Mouse (Mus musculus) G1E (cell line): ENCODE data around the gene Brd4. TPM values are rescaled to one million over a fixed set of nuclear protein-coding genes. Genes with fewer than 3 reads are reported as not detected.
A peak's percentile ranks its signal among the peaks of the same experiment; 100 is the strongest.

Experiments
- ATAC-seq: 2 replicates; pipeline ENCODE4 v1.8.0; 2016; ENCODE audit warnings: mild to moderate bottlenecking; ENCODE audit not compliant: insufficient number of reproducible peaks, poor library complexity, low FRiP score, severe bottlenecking; ENCODE audit errors: extremely low read depth
- DNase-seq: peaks from one replicate; pipeline ENCODE4 v3.0.0; 2012; ENCODE audit warnings: low spot score
- H3K27me3 ChIP-seq: 2 replicates; pipeline ENCODE4 v1.6.1; 2012; ENCODE audit warnings: mild to moderate bottlenecking, low read length, inconsistent platforms; ENCODE audit not compliant: insufficient read depth
- H3K36me3 ChIP-seq: replicated peaks from 2 replicates; pipeline ENCODE3; 2012; ENCODE audit warnings: mild to moderate bottlenecking, inconsistent platforms
- H3K4me1 ChIP-seq: 2 replicates; pipeline ENCODE4 v1.6.1; 2012; ENCODE audit warnings: low read depth, low read length, inconsistent platforms, mixed read lengths; ENCODE audit not compliant: insufficient read depth
- H3K4me3 ChIP-seq: 2 replicates; pipeline ENCODE4 v1.5.1; 2012; ENCODE audit warnings: low read depth, mild to moderate bottlenecking, inconsistent platforms, low read length, moderate library complexity, mixed read lengths
- H3K9me3 ChIP-seq: replicated peaks from 2 replicates; pipeline ENCODE4 v1.6.1; 2012; ENCODE audit warnings: inconsistent platforms
- CTCF ChIP-seq: IDR thresholded peaks from 2 replicates; pipeline ENCODE4 v1.5.1; 2012; ENCODE audit warnings: low read depth, low read length, inconsistent platforms, mixed read lengths
- GATA1 ChIP-seq: IDR thresholded peaks from 2 replicates; pipeline ENCODE4 v1.6.1; 2012; ENCODE audit warnings: borderline replicate concordance, low read length, inconsistent platforms, mixed read lengths
- GATA2 ChIP-seq: IDR thresholded peaks from 2 replicates; pipeline ENCODE4 v1.6.1; 2012; ENCODE audit warnings: low read depth, low read length, inconsistent platforms, borderline replicate concordance
- POLR2AphosphoS5 ChIP-seq: IDR thresholded peaks from 2 replicates; pipeline ENCODE4 v1.6.1; 2012; ENCODE audit warnings: low read depth, low read length, inconsistent platforms; ENCODE audit not compliant: insufficient replicate concordance
- TAL1 ChIP-seq: conservative IDR thresholded peaks from 2 replicates; pipeline ENCODE4 v1.6.1; 2012; ENCODE audit warnings: low read depth, low read length, inconsistent platforms, mixed read lengths
- polyA plus RNA-seq: library from polyadenylated mRNA; stranded (reverse); fragments of >175 nt; gene quantifications from 2 replicates; pipeline ENCODE4 v1.2.3, GENCODE M21; 2012
- total RNA-seq, 2 experiments: library from RNA; stranded (forward) in 1 of 2; stranded (reverse) in 1 of 2; fragments of 200-1000 nt in 1 of 2; fragments of >200 nt in 1 of 2; fragmentation: Nextera tagmentation in 1 of 2; gene quantifications; 2 replicates each; pipeline ENCODE4 v1.2.3; 2014 to 2017

The Brd4 gene
- total and polyA plus RNA-seq, 3 experiments: 11.5 to 269 (median 237) TPM

- DNase-seq (peak; percentile 97), ATAC-seq (peak; percentile 94)
- peaks cover 73% of the 10 kb centered on the region for H3K36me3 ChIP-seq
- no peaks in the 10 kb centered on the region for H3K9me3 ChIP-seq
- peak within 1 kb of the TSS; percentile 93 for H3K4me3 ChIP-seq
- H3K27me3 ChIP-seq: no peaks in the 10 kb centered on the region
- TF ChIP-seq GATA2 (peak; percentile 42; the same call in 1 of the 2 replicates), TAL1 (no peak)
- peaks cover 51% of the 10 kb centered on the region for H3K4me1 ChIP-seq
These were observed 36.3 kb upstream of the Brd4 start, which contains the start of gene Akap8 for GRCm38 (mm10) chr17:32320597-32321389. Akap8 (minus strand) TSS chr17:32321238.

DNA sequence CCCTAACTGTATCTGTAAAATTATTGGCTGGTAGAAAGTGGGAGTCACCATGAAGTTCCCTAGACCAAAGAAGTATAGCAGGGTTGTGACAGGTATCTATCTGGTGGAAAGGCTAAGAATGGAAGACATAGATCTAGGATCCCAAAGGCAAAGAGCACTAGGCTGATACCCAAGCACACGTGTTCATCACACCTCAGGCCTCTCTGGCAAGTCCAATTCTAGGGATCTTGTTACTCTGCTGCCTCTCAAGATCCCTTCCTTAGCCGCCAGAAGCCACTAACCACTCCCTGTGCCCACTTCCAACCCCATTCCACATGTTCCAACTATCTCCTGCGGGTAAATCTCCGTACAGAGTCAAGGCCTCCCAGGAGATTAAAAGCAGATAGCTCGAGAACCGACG lies 35.4 kb upstream of the Brd4 start:
- Histone ChIP-seq H3K27me3 (no peaks in the 10 kb centered on the region), H3K36me3 (peaks cover 75% of the 10 kb centered on the region), H3K4me3 (peak overlapping the region; percentile 93), H3K9me3 (no peaks in the 10 kb centered on the region), H3K4me1 (peaks cover 56% of the 10 kb centered on the region)
- TF ChIP-seq GATA2 (no peak), POLR2AphosphoS5 (no peak), CTCF (no peak), TAL1 (no peak), GATA1 (no peak)
- ATAC-seq (no peak), DNase-seq (peak; percentile 26)

DNA sequence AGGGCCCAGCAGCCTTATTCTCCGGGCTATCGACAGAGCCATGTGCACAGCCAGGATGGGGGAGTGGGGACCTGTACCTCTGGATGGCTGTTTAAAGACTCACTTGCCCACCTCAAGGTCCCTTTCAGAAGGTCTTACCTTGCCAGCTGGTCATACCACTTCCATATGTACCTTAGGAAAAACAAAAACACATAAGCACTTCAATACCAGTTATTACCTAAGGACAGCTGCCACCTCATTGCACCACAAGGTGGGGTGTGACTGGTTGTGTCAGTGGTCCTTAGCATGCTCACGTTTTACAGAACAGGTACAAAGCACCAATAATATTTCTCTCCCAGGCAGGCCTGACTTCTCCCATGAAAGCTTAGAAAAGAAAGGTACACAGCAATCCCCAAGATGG lies 33.2 kb upstream of the Brd4 start:
- no peaks in the 10 kb centered on the region for H3K9me3 ChIP-seq
- no peak overlapping the region for H3K4me3 ChIP-seq
- DNase-seq (no peak), ATAC-seq (no peak)
- no peaks in the 10 kb centered on the region for H3K27me3 ChIP-seq
- H3K4me1 ChIP-seq: peaks cover 58% of the 10 kb centered on the region
- no peak for TF ChIP-seq TAL1
- no peak for TF ChIP-seq GATA1
- TF ChIP-seq CTCF: no peak
- TF ChIP-seq GATA2: no peak
- TF ChIP-seq POLR2AphosphoS5: no peak
- H3K36me3 ChIP-seq: peaks cover 80% of the 10 kb centered on the region

- no peaks in the 10 kb centered on the region for H3K9me3 ChIP-seq
- H3K27me3 ChIP-seq: no peaks in the 10 kb centered on the region
- TF ChIP-seq POLR2AphosphoS5: no peak
- no peak for TF ChIP-seq CTCF
- TF ChIP-seq GATA2: no peak
- no peak for TF ChIP-seq TAL1
- TF ChIP-seq GATA1: no peak
- peaks cover 81% of the 10 kb centered on the region for H3K36me3 ChIP-seq
- no peak overlapping the region for H3K4me3 ChIP-seq
- no peak for DNase-seq
- H3K4me1 ChIP-seq: peaks cover 57% of the 10 kb centered on the region
- ATAC-seq: no peak
These were observed 32.5 kb upstream of the Brd4 start for GRCm38 (mm10) chr17:32317032-32317431.

- DNase-seq (no peak), ATAC-seq (no peak)
- Histone ChIP-seq H3K36me3 (peaks cover 88% of the 10 kb centered on the region), H3K27me3 (no peaks in the 10 kb centered on the region), H3K4me3 (no peak overlapping the region), H3K9me3 (no peaks in the 10 kb centered on the region), H3K4me1 (peaks cover 49% of the 10 kb centered on the region)
- TF ChIP-seq GATA1: no peak
- no peak for TF ChIP-seq CTCF
- TF ChIP-seq TAL1: no peak
- no peak for TF ChIP-seq GATA2
- TF ChIP-seq POLR2AphosphoS5: no peak
These were observed 31.0 kb upstream of the Brd4 start for GRCm38 (mm10) chr17:32315560-32315959.

GRCm38 (mm10) chr17:32313892-32314291 lies 29.4 kb upstream of the Brd4 start:
- no peaks in the 10 kb centered on the region for H3K9me3 ChIP-seq
- peaks cover 55% of the 10 kb centered on the region for H3K4me1 ChIP-seq
- TF ChIP-seq POLR2AphosphoS5 (no peak), CTCF (no peak), GATA1 (no peak), GATA2 (no peak), TAL1 (no peak)
- H3K36me3 ChIP-seq: peaks cover 100% of the 10 kb centered on the region
- H3K27me3 ChIP-seq: no peaks in the 10 kb centered on the region
- DNase-seq (no peak), ATAC-seq (no peak)
- no peak overlapping the region for H3K4me3 ChIP-seq

DNA sequence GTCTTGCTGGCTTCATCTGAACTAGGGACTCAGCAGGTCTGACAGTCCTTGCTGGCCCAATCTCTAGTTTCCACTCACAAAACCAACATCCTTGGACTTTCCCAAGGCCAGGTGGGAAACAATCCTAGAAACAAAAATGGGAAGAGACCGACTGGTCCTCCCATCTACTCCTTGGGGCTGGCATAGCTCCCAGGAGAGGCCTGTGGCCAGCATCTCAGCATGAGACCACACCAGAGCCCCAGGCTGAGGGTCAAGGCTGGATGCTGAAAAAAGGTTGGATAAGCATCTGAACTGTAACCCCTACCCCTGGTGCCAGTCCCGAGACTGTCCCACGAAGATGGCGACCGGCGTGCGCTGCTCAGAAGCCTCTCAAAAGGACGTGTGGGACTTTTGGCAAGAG lies 28.3 kb upstream of the Brd4 start:
- H3K4me3 ChIP-seq: no peak overlapping the region
- ATAC-seq: no peak
- H3K9me3 ChIP-seq: no peaks in the 10 kb centered on the region
- TF ChIP-seq GATA2: no peak
- no peak for TF ChIP-seq CTCF
- TF ChIP-seq GATA1: no peak
- no peak for TF ChIP-seq TAL1
- no peak for TF ChIP-seq POLR2AphosphoS5
- no peak for DNase-seq
- H3K4me1 ChIP-seq: peaks cover 51% of the 10 kb centered on the region
- no peaks in the 10 kb centered on the region for H3K27me3 ChIP-seq
- H3K36me3 ChIP-seq: peaks cover 98% of the 10 kb centered on the region
